In genomic region chr8:64491561-64491960, GRCm38 (mm10) we compare ENCODE assay signal across 12 mouse cellular contexts.
"Had no signal": no experiment of that assay in that cellular context is flagged by ENCODE, and none has a peak within 500 bp of the region (broad histone marks: within the 10 kb centered on the region; RNA-seq: fewer than 3 reads in every experiment).

No protein-coding gene starts in this region.

- DNase-seq: retina, postnatal 1 day; right cerebral cortex, adult 18-20 months; right cerebral cortex, postnatal 14 days; right cerebral cortex, postnatal 25 days; right cerebral cortex, postnatal 4 days; spleen, adult 18-20 months; thymus, adult 18-20 months; thymus, adult 2 months; thymus, postnatal 14 days; thymus, postnatal 25 days; thymus, postnatal 36 days; thymus, postnatal 4 days had no signal
